Mouse (Mus musculus) stomach, postnatal 0 days (tissue): ENCODE results near the gene Flnc. TPM values are rescaled to one million over a fixed set of nuclear protein-coding genes. Genes with fewer than 3 reads are reported as not detected.
A peak's percentile ranks its signal among the peaks of the same experiment; 100 is the strongest.

Experiments used
- ATAC-seq: fragments of 200-750 bp; cut with Nextera tagmentation; 2 replicates; pipeline ENCODE4 v1.8.0; 2017; ENCODE audit not compliant: low FRiP score, low TSS enrichment
- DNase-seq: peaks from one replicate; pipeline ENCODE4 v3.0.0-alpha.2; 2016; ENCODE audit warnings: low spot score
- H3K27ac ChIP-seq: fragments of 300-500 bp; sonication (generic); replicated peaks from 2 replicates; pipeline ENCODE4 v1.5.1; 2014; ENCODE audit warnings: mild to moderate bottlenecking, control low read depth
- H3K27me3 ChIP-seq: fragments of 300-500 bp; sonication (generic); 2 replicates; pipeline ENCODE4 v1.6.1; 2014; ENCODE audit warnings: low read length; ENCODE audit not compliant: control insufficient read depth, insufficient read depth
- H3K36me3 ChIP-seq: fragments of 300-500 bp; sonication (generic); 2 replicates; pipeline ENCODE4 v1.6.1; 2014; ENCODE audit warnings: low read length, mixed read lengths; ENCODE audit not compliant: control insufficient read depth, insufficient read depth
- H3K4me1 ChIP-seq: fragments of 300-500 bp; sonication (generic); replicated peaks from 2 replicates; pipeline ENCODE4 v1.6.1; 2014; ENCODE audit warnings: antibody characterized with exemption; ENCODE audit not compliant: control insufficient read depth, insufficient read depth
- H3K4me2 ChIP-seq: fragments of 300-500 bp; sonication (generic); replicated peaks from 2 replicates; pipeline ENCODE4 v1.6.1; 2014; ENCODE audit warnings: low read depth, mild to moderate bottlenecking, control low read depth, moderate library complexity
- H3K4me3 ChIP-seq: fragments of 300-500 bp; sonication (generic); 2 replicates; pipeline ENCODE4 v1.5.1; 2014; ENCODE audit warnings: low read depth, low read length, control low read depth
- H3K9ac ChIP-seq: fragments of 300-500 bp; sonication (generic); 2 replicates; pipeline ENCODE4 v1.6.1; 2014; ENCODE audit warnings: mild to moderate bottlenecking, low read length, control low read depth, mixed read lengths
- H3K9me3 ChIP-seq: fragments of 300-500 bp; sonication (generic); 2 replicates; pipeline ENCODE4 v1.6.1; 2016; ENCODE audit warnings: low read length; ENCODE audit not compliant: control insufficient read depth
- CTCF ChIP-seq: IDR thresholded peaks from 2 replicates; pipeline ENCODE4 v1.5.1; 2016; ENCODE audit warnings: antibody characterized with exemption, low read depth, mild to moderate bottlenecking, moderate library complexity
- EP300 ChIP-seq: optimal IDR thresholded peaks from 2 replicates; pipeline ENCODE3; 2016; ENCODE audit warnings: antibody characterized with exemption
- WGBS: fragments of 180-500 bp; shearing (Covaris S2); extraction: QIAGEN DNeasy Blood & Tissue Kit; methylation state at CpG from one replicate; pipeline ENCODE4 v1.1.7; 2014; 5-methylcytosine and 5-hydroxymethylcytosine counted together
- polyA plus RNA-seq: library from polyadenylated mRNA; unstranded; fragments of >200 nt; fragmentation: Nextera tagmentation; extraction: Ambion mirVana; gene quantifications from 2 replicates; pipeline ENCODE4 v1.2.1, GENCODE M21; 2015

The Flnc gene
- polyA plus RNA-seq, 1 experiment from 2014 or later = 5.9 TPM

DNA sequence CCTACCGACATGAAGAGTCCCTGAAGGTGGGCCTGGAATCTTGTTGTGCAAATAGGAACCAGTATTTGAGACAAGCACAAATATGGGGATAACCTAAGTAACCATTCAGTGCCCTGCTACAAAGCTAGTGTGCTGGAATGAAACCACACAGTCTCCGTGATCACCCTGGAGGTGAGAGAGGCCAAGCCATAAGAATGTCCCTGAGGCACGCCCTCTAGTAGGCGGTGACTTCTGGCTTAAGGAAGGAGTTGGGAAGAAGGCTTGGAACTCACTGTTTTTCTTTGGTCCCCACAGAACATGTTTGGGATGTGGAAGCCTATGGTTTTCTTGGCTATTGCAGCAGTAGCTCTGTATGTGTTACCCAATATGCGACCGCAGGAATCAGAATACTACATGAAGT lies 6.7 kb upstream of the Flnc start:
- Histone ChIP-seq H3K9me3 (no peaks in the 10 kb centered on the region), H3K4me1 (no peaks in the 10 kb centered on the region), H3K4me2 (no peak overlapping the region), H3K27ac (no peak overlapping the region), H3K27me3 (no peaks in the 10 kb centered on the region), H3K9ac (no peak overlapping the region), H3K4me3 (no peak overlapping the region), H3K36me3 (no peaks in the 10 kb centered on the region)
- no peak for DNase-seq
- no peak for TF ChIP-seq CTCF
- no peak for TF ChIP-seq EP300
- no peak for ATAC-seq
- WGBS = 59% methylated on average over 6 of the region's 6 CpGs

DNA sequence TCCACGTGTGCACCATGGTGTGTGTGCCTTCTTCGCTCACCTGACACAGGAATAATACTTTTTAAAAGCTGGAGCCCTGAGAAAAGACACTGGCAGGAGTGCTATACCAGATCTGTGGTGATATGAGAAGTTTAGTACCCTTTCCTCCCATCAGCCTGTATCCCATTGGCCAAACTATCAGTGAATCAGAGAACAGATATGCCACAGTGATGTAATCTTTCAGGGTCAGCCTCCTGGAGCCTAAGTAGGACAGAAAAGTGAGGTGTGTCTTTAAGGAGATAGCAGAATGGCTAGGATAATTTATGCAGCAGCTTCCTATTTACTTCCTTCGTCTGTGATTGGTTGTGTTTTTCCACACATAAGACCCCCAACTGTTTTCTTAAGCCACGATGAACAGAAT lies 4.9 kb upstream of the Flnc start:
- Histone ChIP-seq H3K27me3 (no peaks in the 10 kb centered on the region), H3K27ac (no peak overlapping the region), H3K4me1 (no peaks in the 10 kb centered on the region), H3K4me2 (no peak overlapping the region), H3K36me3 (no peaks in the 10 kb centered on the region), H3K4me3 (no peak overlapping the region), H3K9ac (no peak overlapping the region), H3K9me3 (no peaks in the 10 kb centered on the region)
- 59% methylated on average over 4 of the region's 4 CpGs for WGBS
- no peak for ATAC-seq
- DNase-seq = no peak
- TF ChIP-seq CTCF = no peak
- TF ChIP-seq EP300 = no peak

DNA sequence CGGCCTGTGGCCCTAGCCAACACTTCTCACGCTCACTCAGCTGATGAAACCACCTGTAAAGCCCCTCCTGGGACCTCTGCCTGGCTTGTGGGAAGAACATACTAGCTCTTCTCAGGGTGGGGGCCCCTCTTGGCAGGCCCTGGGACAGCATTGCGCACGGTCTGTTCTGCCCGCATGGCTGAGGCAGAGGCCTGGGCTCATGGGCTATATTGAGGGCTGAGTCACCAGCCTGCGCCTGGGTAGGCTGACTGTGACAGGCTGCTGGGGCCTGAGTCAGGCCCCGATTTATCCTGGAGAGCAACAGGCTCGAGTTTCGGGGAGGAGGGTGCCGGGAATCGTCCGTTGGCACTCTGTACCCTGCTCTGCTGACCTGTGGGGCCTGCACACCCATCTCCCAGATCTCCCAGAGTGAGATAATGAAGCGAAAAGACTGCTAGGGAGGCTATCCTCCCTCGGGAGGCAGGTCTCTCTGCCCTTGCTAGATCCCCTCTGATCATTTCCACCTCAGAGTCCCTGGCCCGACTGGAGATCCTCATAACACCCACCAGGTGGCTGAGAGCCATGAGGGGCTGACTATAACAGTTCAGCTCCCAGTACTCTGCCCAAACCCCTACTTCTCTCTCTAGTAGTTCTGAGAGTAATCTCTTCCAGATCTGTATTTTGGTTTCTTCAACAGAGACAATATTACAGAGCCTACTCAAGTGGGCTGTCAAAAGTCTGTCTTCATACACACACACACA lies 2.2 kb upstream of the Flnc start:
- 59% methylated on average over 15 of the region's 15 CpGs for WGBS
- H3K36me3 ChIP-seq = no peaks in the 10 kb centered on the region
- ATAC-seq = no peak

DNA sequence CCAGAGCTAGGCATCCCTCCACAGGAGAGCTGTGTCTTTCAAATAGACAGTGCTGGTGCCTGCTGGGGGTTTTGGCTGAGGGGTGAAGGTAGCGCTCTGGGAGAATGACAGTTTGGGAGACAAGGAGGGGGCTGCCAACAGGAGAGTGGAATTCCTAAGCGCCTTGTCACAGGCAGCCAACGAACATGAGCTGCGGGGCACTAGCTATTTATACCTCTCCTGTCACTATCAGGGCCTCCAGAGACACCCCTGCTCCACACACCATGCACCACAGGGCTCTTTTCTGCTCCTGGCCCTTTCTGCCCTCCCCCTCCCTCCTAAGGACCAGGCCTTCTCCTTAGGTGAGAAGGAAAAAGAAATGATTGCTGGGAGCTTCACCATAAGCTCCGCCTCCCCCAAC lies 1.6 kb upstream of the Flnc start:
- no peak overlapping the region for H3K9ac ChIP-seq
- DNase-seq (peak; percentile 10), ATAC-seq (no peak)
- WGBS = 39% methylated on average over 5 of the region's 5 CpGs
- H3K9me3 ChIP-seq = no peaks in the 10 kb centered on the region
- no peak overlapping the region for H3K27ac ChIP-seq
- H3K4me1 ChIP-seq = no peaks in the 10 kb centered on the region
- H3K4me3 ChIP-seq = no peak overlapping the region
- peaks cover 3% of the 10 kb centered on the region; the same call in 1 of the 2 replicates for H3K27me3 ChIP-seq
- no peak overlapping the region for H3K4me2 ChIP-seq
- no peaks in the 10 kb centered on the region for H3K36me3 ChIP-seq
- TF ChIP-seq CTCF (no peak), EP300 (no peak)

More for the DNA sequence above, 2.2 kb upstream of the Flnc start:
- no peak overlapping the region for H3K4me2 ChIP-seq
- peak; percentile 12 for DNase-seq
- H3K9me3 ChIP-seq = no peaks in the 10 kb centered on the region
- TF ChIP-seq EP300 (no peak), CTCF (peak; percentile 14; the same call in 1 of the 2 replicates)
- no peak overlapping the region for H3K27ac ChIP-seq
- H3K9ac ChIP-seq = no peak overlapping the region
- H3K4me1 ChIP-seq = no peaks in the 10 kb centered on the region
- peaks cover 3% of the 10 kb centered on the region; the same call in 1 of the 2 replicates for H3K27me3 ChIP-seq
- H3K4me3 ChIP-seq = no peak overlapping the region

DNA sequence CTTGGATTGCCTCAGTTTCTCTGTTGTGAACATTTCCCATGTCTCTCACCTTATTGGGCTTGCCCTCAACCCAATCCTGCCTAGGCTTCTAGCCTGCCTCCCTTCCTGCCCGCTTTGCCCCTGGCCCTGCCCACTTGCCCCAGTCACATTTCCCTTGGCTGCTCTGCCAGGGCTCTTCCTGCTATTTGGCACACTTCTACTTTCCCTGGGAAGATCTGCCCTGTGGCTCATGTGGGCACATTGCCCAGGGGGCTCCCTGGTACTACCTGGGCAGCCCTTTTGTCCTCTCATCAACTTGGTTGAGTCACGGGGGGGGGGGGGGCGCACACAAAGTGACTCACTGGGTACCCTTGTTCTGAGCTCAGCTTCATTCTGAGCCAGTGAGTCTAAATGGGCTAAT lies 900 bp upstream of the Flnc start:
- no peak overlapping the region for H3K27ac ChIP-seq
- no peak overlapping the region for H3K9ac ChIP-seq
- no peak overlapping the region for H3K4me2 ChIP-seq
- no peak for DNase-seq
- H3K27me3 ChIP-seq = peaks cover 3% of the 10 kb centered on the region; the same call in 1 of the 2 replicates
- TF ChIP-seq EP300 (no peak), CTCF (no peak)
- ATAC-seq = no peak
- no peaks in the 10 kb centered on the region for H3K36me3 ChIP-seq
- 45% methylated on average over 3 of the region's 3 CpGs for WGBS
- no peaks in the 10 kb centered on the region for H3K4me1 ChIP-seq
- H3K4me3 ChIP-seq = no peak overlapping the region
- no peaks in the 10 kb centered on the region for H3K9me3 ChIP-seq

DNA sequence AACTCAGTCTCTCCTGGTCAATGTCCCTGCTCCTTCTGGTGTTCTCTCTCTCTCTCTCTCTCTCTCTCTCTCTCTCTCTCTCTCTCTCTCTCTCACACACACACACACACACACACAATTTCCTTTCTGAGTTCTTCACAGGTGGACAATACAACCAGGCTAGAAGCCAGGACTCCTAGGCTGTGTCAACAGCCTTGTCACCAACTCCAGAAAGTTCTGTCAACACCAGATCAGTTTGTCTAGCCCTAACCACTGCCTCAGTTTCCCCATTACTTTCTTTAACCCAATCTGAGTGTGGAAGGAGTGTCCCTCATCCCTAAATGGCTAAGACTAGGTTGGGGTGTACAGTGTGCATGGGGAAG lies 399 bp upstream of the Flnc start:
- H3K9ac ChIP-seq = peak overlapping the region; percentile 75; the same call in 1 of the 2 replicates
- H3K9me3 ChIP-seq = no peaks in the 10 kb centered on the region
- H3K36me3 ChIP-seq = no peaks in the 10 kb centered on the region
- peak overlapping the region; percentile 62 for H3K4me3 ChIP-seq
- ATAC-seq = no peak
- peak overlapping the region; percentile 69 for H3K4me2 ChIP-seq
- no peak overlapping the region; the same call in 1 of the 2 replicates for H3K27ac ChIP-seq
- TF ChIP-seq EP300 (no peak), CTCF (no peak)
- H3K27me3 ChIP-seq = peaks cover 3% of the 10 kb centered on the region; the same call in 1 of the 2 replicates
- DNase-seq = no peak
- no peaks in the 10 kb centered on the region for H3K4me1 ChIP-seq
